Mouse (Mus musculus): ENCODE data around the gene Dqx1. TPM values are rescaled to one million over a fixed set of nuclear protein-coding genes. Genes with fewer than 3 reads are reported as not detected.

The Dqx1 gene
- polyA plus RNA-seq, 1 experiment: 0.84 TPM

GRCm38 (mm10) chr6:83111510-83112136 lies 54.0 kb downstream of the Dqx1 start:
- TF ChIP-seq POLR2A (IDR thresholded peaks at IDR 0.05; ENCODE audit: control insufficient read depth, low read depth, low read length) (no peak), CTCF (IDR thresholded peaks at IDR 0.05; ENCODE audit: control insufficient read depth, insufficient read depth, insufficient replicate concordance, low read depth, low read length) (no peak)
- peaks cover 18% of the 10 kb centered on the region for H3K4me1 ChIP-seq (ENCODE audit: control insufficient read depth, insufficient read depth, low read length)

GRCm38 (mm10) chr6:83115011-83115671 lies 57.5 kb downstream of the Dqx1 start, which contains the start of gene Mogs:
Gene Mogs (plus strand): TSS chr6:83115496.
- H3K4me3 ChIP-seq (ENCODE audit: control insufficient read depth, low read depth, low read length): peak within 1 kb of the TSS; percentile 99
- no peaks in the 10 kb centered on the region; the same call in 1 of the 2 replicates for H3K36me3 ChIP-seq (ENCODE audit: control insufficient read depth, insufficient read depth, low read length)
- TF ChIP-seq POLR2A (IDR thresholded peaks at IDR 0.05; ENCODE audit: control insufficient read depth, low read depth, low read length) (peak; percentile 83), CTCF (IDR thresholded peaks at IDR 0.05; ENCODE audit: control insufficient read depth, insufficient read depth, insufficient replicate concordance, low read depth, low read length) (no peak)
- H3K27ac ChIP-seq (ENCODE audit: control insufficient read depth, insufficient read depth, low read depth, low read length): peak within 1 kb of the TSS; percentile 64
- H3K4me1 ChIP-seq (ENCODE audit: control insufficient read depth, insufficient read depth, low read length): peaks cover 12% of the 10 kb centered on the region
- H3K27me3 ChIP-seq (ENCODE audit: control insufficient read depth, insufficient read depth, low read length): no peaks in the 10 kb centered on the region

More at GRCm38 (mm10) chr6:83111510-83112136, 54.0 kb downstream of the Dqx1 start:
- H3K4me3 ChIP-seq (ENCODE audit: control insufficient read depth, low read depth, low read length): no peak overlapping the region
- H3K36me3 ChIP-seq (ENCODE audit: control insufficient read depth, insufficient read depth, low read length): no peaks in the 10 kb centered on the region
- H3K27me3 ChIP-seq (ENCODE audit: control insufficient read depth, insufficient read depth, low read length): no peaks in the 10 kb centered on the region
- H3K27ac ChIP-seq (ENCODE audit: control insufficient read depth, insufficient read depth, low read depth, low read length): no peak overlapping the region

- Histone ChIP-seq H3K27ac (ENCODE audit: control insufficient read depth, insufficient read depth, low read depth, low read length) (peak overlapping the region; percentile 64; the same call in 1 of the 2 replicates), H3K27me3 (ENCODE audit: control insufficient read depth, insufficient read depth, low read length) (no peaks in the 10 kb centered on the region), H3K4me1 (ENCODE audit: control insufficient read depth, insufficient read depth, low read length) (peaks cover 16% of the 10 kb centered on the region), H3K4me3 (ENCODE audit: control insufficient read depth, low read depth, low read length) (peak overlapping the region; percentile 99), H3K36me3 (ENCODE audit: control insufficient read depth, insufficient read depth, low read length) (no peaks in the 10 kb centered on the region; the same call in 1 of the 2 replicates)
- TF ChIP-seq CTCF (IDR thresholded peaks at IDR 0.05; ENCODE audit: control insufficient read depth, insufficient read depth, insufficient replicate concordance, low read depth, low read length) (no peak), POLR2A (IDR thresholded peaks at IDR 0.05; ENCODE audit: control insufficient read depth, low read depth, low read length) (no peak)
These were observed 58.2 kb downstream of the Dqx1 start for GRCm38 (mm10) chr6:83115682-83116372.

- Histone ChIP-seq H3K4me3 (ENCODE audit: control insufficient read depth, low read depth, low read length) (no peak overlapping the region), H3K36me3 (ENCODE audit: control insufficient read depth, insufficient read depth, low read length) (no peaks in the 10 kb centered on the region; the same call in 1 of the 2 replicates), H3K27ac (ENCODE audit: control insufficient read depth, insufficient read depth, low read depth, low read length) (no peak overlapping the region), H3K27me3 (ENCODE audit: control insufficient read depth, insufficient read depth, low read length) (no peaks in the 10 kb centered on the region), H3K4me1 (ENCODE audit: control insufficient read depth, insufficient read depth, low read length) (peaks cover 23% of the 10 kb centered on the region)
- no peak for TF ChIP-seq CTCF (IDR thresholded peaks at IDR 0.05; ENCODE audit: control insufficient read depth, insufficient read depth, insufficient replicate concordance, low read depth, low read length)
- no peak for TF ChIP-seq POLR2A (IDR thresholded peaks at IDR 0.05; ENCODE audit: control insufficient read depth, low read depth, low read length)
These were observed 58.9 kb downstream of the Dqx1 start for GRCm38 (mm10) chr6:83116373-83117164.

Other genes with a start within 250 kb of the Dqx1 start
- 1.1 and 1.3 TPM in 2 replicates for gene Sema4f, start 118.1 kb upstream of the Dqx1 start, polyA plus RNA-seq (2012; rRNA removed)
- gene M1ap, start 110.9 kb upstream of the Dqx1 start, polyA plus RNA-seq (2012; rRNA removed): 101 and 141 TPM in 2 replicates
- gene Dok1, start 24.4 kb upstream of the Dqx1 start, polyA plus RNA-seq (2012; rRNA removed): 0.99 and 1.0 TPM in 2 replicates
- 1.1 and 1.3 TPM in 2 replicates for gene Loxl3, start 23.7 kb upstream of the Dqx1 start, polyA plus RNA-seq (2012; rRNA removed)
- 240 and 244 TPM in 2 replicates for gene Aup1, start 3.3 kb upstream of the Dqx1 start, polyA plus RNA-seq (2012; rRNA removed)
- 30.4 and 30.9 TPM in 2 replicates for gene Htra2, start 2.6 kb upstream of the Dqx1 start, polyA plus RNA-seq (2012; rRNA removed)
- 0.11 and 0.26 TPM in 2 replicates for gene Tlx2, start 12.4 kb downstream of the Dqx1 start, polyA plus RNA-seq (2012; rRNA removed)
- 38.9 and 41.6 TPM in 2 replicates for gene Pcgf1, start 20.0 kb downstream of the Dqx1 start, polyA plus RNA-seq (2012; rRNA removed)
- 0.25 and 1.1 TPM in 2 replicates for gene Lbx2, start 28.5 kb downstream of the Dqx1 start, polyA plus RNA-seq (2012; rRNA removed)
- gene Ccdc142, start 43.8 kb downstream of the Dqx1 start, polyA plus RNA-seq (2012; rRNA removed): 4.0 and 5.7 TPM in 2 replicates
- gene Gm42688, start 43.8 kb downstream of the Dqx1 start, polyA plus RNA-seq (2012; rRNA removed): 9.4 and 10.0 TPM in 2 replicates
- gene Mrpl53, start 51.2 kb downstream of the Dqx1 start, polyA plus RNA-seq (2012; rRNA removed): 71.3 and 82.0 TPM in 2 replicates
- gene Mogs, start 57.7 kb downstream of the Dqx1 start, polyA plus RNA-seq (2012; rRNA removed): 20.7 and 20.9 TPM in 2 replicates
- 53.0 and 63.3 TPM in 2 replicates for gene Wbp1, start 63.7 kb downstream of the Dqx1 start, polyA plus RNA-seq (2012; rRNA removed)
- gene Ino80b, start 67.6 kb downstream of the Dqx1 start, polyA plus RNA-seq (2012; rRNA removed): 35.0 and 50.6 TPM in 2 replicates
- gene Rtkn, start 77.6 kb downstream of the Dqx1 start, polyA plus RNA-seq (2012; rRNA removed): 13.2 and 19.2 TPM in 2 replicates
- gene Wdr54, start 98.6 kb downstream of the Dqx1 start, polyA plus RNA-seq (2012; rRNA removed): 129 and 133 TPM in 2 replicates
- 604 and 651 TPM in 2 replicates for gene 1700003E16Rik, start 98.6 kb downstream of the Dqx1 start, polyA plus RNA-seq (2012; rRNA removed)
- gene Dctn1, start 108.1 kb downstream of the Dqx1 start, polyA plus RNA-seq (2012; rRNA removed): 49.3 and 57.9 TPM in 2 replicates
- 1.9 and 3.4 TPM in 2 replicates for gene Slc4a5, start 162.0 kb downstream of the Dqx1 start, polyA plus RNA-seq (2012; rRNA removed)